Mouse (Mus musculus): ENCODE results near the gene Sec24a. TPM values are rescaled to one million over a fixed set of nuclear protein-coding genes. Genes with fewer than 3 reads are reported as not detected.
A peak's percentile ranks its signal among the peaks of the same experiment; 100 is the strongest.
"Not testable (repeated sequence)": the region's sequence is repeated elsewhere in the genome, so short reads cannot be mapped to it uniquely, and the experiment has no call there.

Sec24a gene
- 11.0 and 11.7 TPM in 2 replicates for polyA plus RNA-seq (2015; fragmentation: Nextera tagmentation; extraction: Ambion mirVana)

GRCm38 (mm10) chr11:51763213-51763907, at the start of gene Sec24a, which contains the start of gene Sar1b:
TSS of gene Sec24a (minus strand) at chr11:51763634.
TSS of gene Sar1b (plus strand) at chr11:51763687.
- 1% methylated on average over 29 of the region's 30 CpGs for WGBS
- no peak within 1 kb of the TSS for H3K27ac ChIP-seq

GRCm38 (mm10) chr11:51812022-51812546, 48.6 kb upstream of the Sec24a start:
- Histone ChIP-seq H3K36me3 (ENCODE audit: poor library complexity, severe bottlenecking) (no peaks in the 10 kb centered on the region), H3K27me3 (peaks cover 3% of the 10 kb centered on the region; the same call in 1 of the 2 replicates), H3K4me1 (no peaks in the 10 kb centered on the region), H3K4me3 (no peak overlapping the region), H3K4me2 (no peak overlapping the region), H3K9ac (no peak overlapping the region), H3K27ac (no peak overlapping the region), H3K9me3 (replicated peaks) (no peaks in the 10 kb centered on the region)
- ATAC-seq, result no peak
- WGBS, result 92% methylated on average over 8 of the region's 8 CpGs

More at GRCm38 (mm10) chr11:51763213-51763907, at the start of gene Sec24a, which contains the start of gene Sar1b:
- H3K36me3 ChIP-seq (ENCODE audit: poor library complexity, severe bottlenecking), result no peaks in the 10 kb centered on the region
- peaks cover 21% of the 10 kb centered on the region for H3K27me3 ChIP-seq
- H3K4me3 ChIP-seq, result peak within 1 kb of the TSS; percentile 91
- peak; percentile 93 for ATAC-seq
- H3K4me1 ChIP-seq, result peaks cover 8% of the 10 kb centered on the region
- no peaks in the 10 kb centered on the region for H3K9me3 ChIP-seq (replicated peaks)
- peak within 1 kb of the TSS; percentile 91 for H3K9ac ChIP-seq
- peak within 1 kb of the TSS; percentile 93 for H3K4me2 ChIP-seq

- no peaks in the 10 kb centered on the region for H3K36me3 ChIP-seq (ENCODE audit: poor library complexity, severe bottlenecking)
- peaks cover 4% of the 10 kb centered on the region; the same call in 1 of the 2 replicates for H3K27me3 ChIP-seq
- no peak for ATAC-seq
- no peak overlapping the region for H3K4me3 ChIP-seq
- no peaks in the 10 kb centered on the region for H3K9me3 ChIP-seq (replicated peaks)
- no peak overlapping the region for H3K27ac ChIP-seq
- H3K4me1 ChIP-seq, result no peaks in the 10 kb centered on the region
- H3K9ac ChIP-seq, result no peak overlapping the region
- H3K4me2 ChIP-seq, result no peak overlapping the region
- 89% methylated on average over 4 of the region's 4 CpGs for WGBS
Observed at GRCm38 (mm10) chr11:51811230-51811629, 47.8 kb upstream of the Sec24a start.

- H3K9ac ChIP-seq, result no peak overlapping the region
- H3K9me3 ChIP-seq (replicated peaks), result no peaks in the 10 kb centered on the region
- no peaks in the 10 kb centered on the region for H3K36me3 ChIP-seq (ENCODE audit: poor library complexity, severe bottlenecking)
- ATAC-seq, result no peak
- no peak overlapping the region for H3K4me2 ChIP-seq
- H3K27ac ChIP-seq, result no peak overlapping the region
- WGBS, result 64% methylated on average over 6 of the region's 6 CpGs
- H3K4me3 ChIP-seq, result no peak overlapping the region
- peaks cover 5% of the 10 kb centered on the region; the same call in 1 of the 2 replicates for H3K4me1 ChIP-seq
- H3K27me3 ChIP-seq, result peaks cover 4% of the 10 kb centered on the region; the same call in 1 of the 2 replicates
Observed at GRCm38 (mm10) chr11:51809632-51810224, 46.3 kb upstream of the Sec24a start.

GRCm38 (mm10) chr11:51807108-51807879, 43.9 kb upstream of the Sec24a start:
- WGBS, result 66% methylated on average over 13 of the region's 13 CpGs
- Histone ChIP-seq H3K27me3 (peaks cover 4% of the 10 kb centered on the region; the same call in 1 of the 2 replicates), H3K4me1 (peaks cover 5% of the 10 kb centered on the region; the same call in 1 of the 2 replicates), H3K9me3 (replicated peaks) (no peaks in the 10 kb centered on the region), H3K27ac (no peak overlapping the region), H3K4me3 (no peak overlapping the region), H3K4me2 (no peak overlapping the region), H3K36me3 (ENCODE audit: poor library complexity, severe bottlenecking) (no peaks in the 10 kb centered on the region), H3K9ac (no peak overlapping the region)
- no peak for ATAC-seq

- H3K4me1 ChIP-seq, result peaks cover 5% of the 10 kb centered on the region; the same call in 1 of the 2 replicates
- no peak overlapping the region for H3K27ac ChIP-seq
- WGBS, result 19% methylated on average over 17 of the region's 17 CpGs
- H3K27me3 ChIP-seq, result peaks cover 4% of the 10 kb centered on the region; the same call in 1 of the 2 replicates
- no peaks in the 10 kb centered on the region for H3K9me3 ChIP-seq (replicated peaks)
- no peaks in the 10 kb centered on the region for H3K36me3 ChIP-seq (ENCODE audit: poor library complexity, severe bottlenecking)
- peak overlapping the region; percentile 51 for H3K9ac ChIP-seq
- H3K4me3 ChIP-seq, result peak overlapping the region; percentile 47
- peak overlapping the region; percentile 74 for H3K4me2 ChIP-seq
- peak; percentile 91 for ATAC-seq
Observed at GRCm38 (mm10) chr11:51805221-51805981, 42.0 kb upstream of the Sec24a start.

GRCm38 (mm10) chr11:51800634-51801325, 37.3 kb upstream of the Sec24a start:
- WGBS, result 38% methylated on average over 8 of the region's 8 CpGs
- H3K4me2 ChIP-seq, result no peak overlapping the region

GRCm38 (mm10) chr11:51796272-51796671, 32.8 kb upstream of the Sec24a start:
- no peak overlapping the region for H3K27ac ChIP-seq
- ATAC-seq, result no peak
- no peak overlapping the region for H3K4me2 ChIP-seq
- H3K27me3 ChIP-seq, result no peaks in the 10 kb centered on the region
- H3K4me3 ChIP-seq, result no peak overlapping the region
- no peaks in the 10 kb centered on the region for H3K9me3 ChIP-seq (replicated peaks)
- 87% methylated on average over 4 of the region's 4 CpGs for WGBS
- H3K4me1 ChIP-seq, result no peaks in the 10 kb centered on the region
- no peak overlapping the region for H3K9ac ChIP-seq
- H3K36me3 ChIP-seq (ENCODE audit: poor library complexity, severe bottlenecking), result peaks cover 10% of the 10 kb centered on the region

More at GRCm38 (mm10) chr11:51800634-51801325, 37.3 kb upstream of the Sec24a start:
- Histone ChIP-seq H3K27me3 (no peaks in the 10 kb centered on the region), H3K4me1 (peaks cover 4% of the 10 kb centered on the region; the same call in 1 of the 2 replicates), H3K4me3 (no peak overlapping the region), H3K9ac (no peak overlapping the region), H3K36me3 (ENCODE audit: poor library complexity, severe bottlenecking) (no peaks in the 10 kb centered on the region), H3K27ac (no peak overlapping the region), H3K9me3 (replicated peaks) (no peaks in the 10 kb centered on the region)
- no peak for ATAC-seq

- no peak overlapping the region for H3K4me3 ChIP-seq
- H3K4me1 ChIP-seq, result no peaks in the 10 kb centered on the region
- ATAC-seq, result no peak
- no peaks in the 10 kb centered on the region for H3K27me3 ChIP-seq
- no peak overlapping the region for H3K27ac ChIP-seq
- peaks cover 56% of the 10 kb centered on the region for H3K36me3 ChIP-seq (ENCODE audit: poor library complexity, severe bottlenecking)
- H3K9ac ChIP-seq, result no peak overlapping the region
- no peaks in the 10 kb centered on the region for H3K9me3 ChIP-seq (replicated peaks)
- WGBS, result 95% methylated on average over 7 of the region's 7 CpGs
- H3K4me2 ChIP-seq, result no peak overlapping the region
Observed at GRCm38 (mm10) chr11:51790662-51791061, 27.2 kb upstream of the Sec24a start.

- not testable (repeated sequence) for H3K27ac ChIP-seq; H3K4me1 ChIP-seq; ATAC-seq; H3K27me3 ChIP-seq; H3K9me3 ChIP-seq (replicated peaks); H3K4me3 ChIP-seq; H3K9ac ChIP-seq; H3K4me2 ChIP-seq
- peaks cover 59% of the 10 kb centered on the region for H3K36me3 ChIP-seq (ENCODE audit: poor library complexity, severe bottlenecking)
- 72% methylated on average over 4 of the region's 4 CpGs for WGBS
Observed at GRCm38 (mm10) chr11:51789735-51790134, 26.3 kb upstream of the Sec24a start.

GRCm38 (mm10) chr11:51785926-51786325, 22.5 kb upstream of the Sec24a start:
- Histone ChIP-seq H3K27ac (no peak overlapping the region), H3K4me1 (no peaks in the 10 kb centered on the region), H3K9ac (no peak overlapping the region), H3K4me3 (no peak overlapping the region), H3K9me3 (replicated peaks) (no peaks in the 10 kb centered on the region), H3K4me2 (no peak overlapping the region), H3K36me3 (ENCODE audit: poor library complexity, severe bottlenecking) (peaks cover 77% of the 10 kb centered on the region), H3K27me3 (no peaks in the 10 kb centered on the region)
- ATAC-seq, result no peak
- WGBS, result 92% methylated on average over 6 of the region's 6 CpGs
